Mouse (Mus musculus) bone marrow, adult 2 months (tissue): ENCODE data around the gene Tab1. TPM values are rescaled to one million over a fixed set of nuclear protein-coding genes. Genes with fewer than 3 reads are reported as not detected.
"Not testable (repeated sequence)": the region's sequence is repeated elsewhere in the genome, so short reads cannot be mapped to it uniquely, and the experiment has no call there.

Experiments
- H3K27ac ChIP-seq: fragments of 200-500 bp; 2 replicates; pipeline ENCODE4 v1.5.1; 2012; ENCODE audit warnings: low read depth, mild to moderate bottlenecking, control low read depth, inconsistent platforms, low read length; ENCODE audit not compliant: control insufficient read depth, poor library complexity, insufficient read depth
- H3K4me1 ChIP-seq: fragments of 200-500 bp; 2 replicates; pipeline ENCODE4 v1.6.1; 2011; ENCODE audit warnings: low read length; ENCODE audit not compliant: control insufficient read depth, insufficient read depth
- H3K4me3 ChIP-seq: fragments of 200-500 bp; replicated peaks from 2 replicates; pipeline ENCODE3; 2011; ENCODE audit warnings: mild to moderate bottlenecking, low read depth, low read length, control low read depth; ENCODE audit not compliant: control insufficient read depth
- CTCF ChIP-seq: fragments of 200-500 bp; IDR thresholded peaks from 2 replicates; pipeline ENCODE4 v1.5.1; 2011; ENCODE audit warnings: low read length, control low read depth; ENCODE audit not compliant: control insufficient read depth, insufficient read depth
- POLR2A ChIP-seq: fragments of 200-500 bp; IDR thresholded peaks from 2 replicates; pipeline ENCODE4 v1.6.1; 2011; ENCODE audit warnings: low read depth, mild to moderate bottlenecking, control low read depth, low read length, borderline replicate concordance; ENCODE audit not compliant: control insufficient read depth
- WGBS: fragments of 180-500 bp; shearing (Covaris S2); methylation state at CpG from one replicate; pipeline ENCODE4 v1.1.7; 2018; 5-methylcytosine and 5-hydroxymethylcytosine counted together
- polyA plus RNA-seq: library from polyadenylated mRNA; stranded (reverse); fragments of >200 nt; gene quantifications from 2 replicates; pipeline ENCODE4 v1.2.4, GENCODE M21; 2011; ENCODE audit warnings: low replicate concordance; ENCODE audit not compliant: missing spikeins, insufficient read depth, insufficient read length

The Tab1 gene
- polyA plus RNA-seq, 1 experiment, result 26.6 TPM

- Histone ChIP-seq H3K4me1 (no peaks in the 10 kb centered on the region; the same call in 1 of the 2 replicates), H3K4me3 (no peak overlapping the region), H3K27ac (no peak overlapping the region)
- WGBS, result 93% methylated on average over 9 of the region's 9 CpGs
- TF ChIP-seq POLR2A (no peak), CTCF (no peak)
Measured at GRCm38 (mm10) chr15:80121721-80122325, 11.1 kb upstream of the Tab1 start.

GRCm38 (mm10) chr15:80122431-80122830 is 10.5 kb upstream of the Tab1 start:
- WGBS, result 88% methylated on average over 6 of the region's 6 CpGs

GRCm38 (mm10) chr15:80124651-80125050 is 8.3 kb upstream of the Tab1 start:
- Histone ChIP-seq H3K27ac (no peak overlapping the region), H3K4me3 (no peak overlapping the region), H3K4me1 (no peaks in the 10 kb centered on the region; the same call in 1 of the 2 replicates)
- WGBS, result 82% methylated on average over 4 of the region's 4 CpGs
- TF ChIP-seq CTCF (no peak), POLR2A (no peak)

More at GRCm38 (mm10) chr15:80122431-80122830, 10.5 kb upstream of the Tab1 start:
- not testable (repeated sequence) for H3K27ac ChIP-seq, H3K4me1 ChIP-seq, H3K4me3 ChIP-seq

- Histone ChIP-seq H3K4me1 (peaks cover 1% of the 10 kb centered on the region), H3K4me3 (no peak overlapping the region), H3K27ac (no peak overlapping the region)
- 16% methylated on average over 1 of the region's 1 CpGs for WGBS
- TF ChIP-seq CTCF, result no peak
- TF ChIP-seq POLR2A, result no peak
Measured at GRCm38 (mm10) chr15:80127191-80127590, 5.7 kb upstream of the Tab1 start.

- H3K4me1 ChIP-seq, result peaks cover 4% of the 10 kb centered on the region
- 72% methylated on average over 6 of the region's 6 CpGs for WGBS
- TF ChIP-seq POLR2A (no peak), CTCF (no peak)
- H3K27ac ChIP-seq, result peak overlapping the region; percentile 14; the same call in 1 of the 2 replicates
- no peak overlapping the region for H3K4me3 ChIP-seq
Measured at GRCm38 (mm10) chr15:80129982-80130381, 2.9 kb upstream of the Tab1 start.

GRCm38 (mm10) chr15:80130689-80131088 is 2.2 kb upstream of the Tab1 start:
- H3K4me3 ChIP-seq, result no peak overlapping the region
- WGBS, result 39% methylated on average over 5 of the region's 5 CpGs
- TF ChIP-seq POLR2A (no peak), CTCF (no peak)
- peaks cover 4% of the 10 kb centered on the region for H3K4me1 ChIP-seq
- peak overlapping the region; percentile 73 for H3K27ac ChIP-seq

GRCm38 (mm10) chr15:80131421-80131820 is 1.5 kb upstream of the Tab1 start:
- Histone ChIP-seq H3K4me1 (peaks cover 4% of the 10 kb centered on the region), H3K27ac (peak overlapping the region; percentile 42), H3K4me3 (no peak overlapping the region)
- no peak for TF ChIP-seq POLR2A
- WGBS, result 70% methylated on average over 6 of the region's 6 CpGs

- 77% methylated on average over 9 of the region's 9 CpGs for WGBS
Measured at GRCm38 (mm10) chr15:80132452-80132851, 475 bp upstream of the Tab1 start.

More at GRCm38 (mm10) chr15:80132452-80132851, 475 bp upstream of the Tab1 start:
- Histone ChIP-seq H3K4me3 (no peak overlapping the region), H3K27ac (no peak overlapping the region), H3K4me1 (peaks cover 4% of the 10 kb centered on the region)
- TF ChIP-seq CTCF, result no peak
- TF ChIP-seq POLR2A, result no peak
